In genomic region chr2:26573807-26574206, GRCm38 (mm10) we compare ENCODE assay signal across 13 mouse cellular contexts. TPM values are rescaled to one million over a fixed set of nuclear protein-coding genes. Genes with fewer than 3 reads are reported as not detected.
A peak's percentile ranks its signal among the peaks of the same experiment; 100 is the strongest.
DNase-seq lines count a peak whose midpoint lies in the region; ATAC-seq and TF ChIP-seq lines count a peak whose summit lies in the region.
"Had no signal": no experiment of that assay in that cellular context is flagged by ENCODE, and none has a peak within 500 bp of the region (broad histone marks: within the 10 kb centered on the region; RNA-seq: fewer than 3 reads in every experiment).

No protein-coding gene starts in this region.

- H3K4me3 ChIP-seq in heart, embryonic 12.5 days: no peak overlapping the region
- H3K4me3 ChIP-seq in lung, embryonic 14.5 days (ENCODE audit: low read depth, low read length): 0 out of 2 replicates have a peak overlapping the region, but pooled peaks have one; percentile 12
- no peak overlapping the region for H3K4me3 ChIP-seq in forebrain, postnatal 0 days (ENCODE audit: low read depth, low read length)
- H3K4me3 ChIP-seq in myocyte: no peak overlapping the region

- ATAC-seq in heart, embryonic 12.5 days (ENCODE audit: insufficient number of reproducible peaks, low FRiP score): no peak
- ATAC-seq in lung, embryonic 14.5 days (ENCODE audit: insufficient read depth): peak; percentile 1; the same call in 1 of the 2 replicates
- ATAC-seq in forebrain, postnatal 0 days: no peak; the same call in 1 of the 2 replicates

- H3K4me2 ChIP-seq in heart, embryonic 12.5 days: peak overlapping the region; percentile 9; the same call in 1 of the 2 replicates
- H3K4me2 ChIP-seq in lung, embryonic 14.5 days: peak overlapping the region; percentile 43
- 0 out of 2 replicates have a peak overlapping the region, but pooled peaks have one; percentile 4 for H3K4me2 ChIP-seq in forebrain, postnatal 0 days (ENCODE audit: low read depth)
- peak overlapping the region; percentile 67 for H3K4me2 ChIP-seq in myocyte (ENCODE audit: low read depth)

- H3K4me1 ChIP-seq in heart, embryonic 12.5 days (replicated peaks): peaks cover 90% of the 10 kb centered on the region
- H3K4me1 ChIP-seq in lung, embryonic 14.5 days (ENCODE audit: insufficient read depth): peaks cover 32% of the 10 kb centered on the region
- peaks cover 7% of the 10 kb centered on the region; the same call in 1 of the 2 replicates for H3K4me1 ChIP-seq in forebrain, postnatal 0 days (ENCODE audit: insufficient read depth)

- H3K79me2 ChIP-seq in myocyte (ENCODE audit: control insufficient read depth, insufficient read depth): no peaks in the 10 kb centered on the region

- no peak overlapping the region for H3K9ac ChIP-seq in heart, embryonic 12.5 days
- H3K9ac ChIP-seq in lung, embryonic 14.5 days: no peak overlapping the region
- no peak overlapping the region for H3K9ac ChIP-seq in forebrain, postnatal 0 days

- no peaks in the 10 kb centered on the region for H3K27me3 ChIP-seq in heart, embryonic 12.5 days (replicated peaks)
- no peaks in the 10 kb centered on the region for H3K27me3 ChIP-seq in lung, embryonic 14.5 days (ENCODE audit: insufficient read depth, low read length)
- H3K27me3 ChIP-seq in forebrain, postnatal 0 days (ENCODE audit: insufficient read depth, low read length): no peaks in the 10 kb centered on the region
- H3K27me3 ChIP-seq in myocyte (ENCODE audit: control insufficient read depth, insufficient read depth, insufficient read length): no peaks in the 10 kb centered on the region
- H3K27me3 ChIP-seq: CH12.LX had no signal

- H3K36me3 ChIP-seq in heart, embryonic 12.5 days: no peaks in the 10 kb centered on the region
- no peaks in the 10 kb centered on the region for H3K36me3 ChIP-seq in lung, embryonic 14.5 days (ENCODE audit: insufficient read depth)
- no peaks in the 10 kb centered on the region for H3K36me3 ChIP-seq in forebrain, postnatal 0 days (ENCODE audit: insufficient read depth)
- no peaks in the 10 kb centered on the region for H3K36me3 ChIP-seq in myocyte (ENCODE audit: control insufficient read depth, insufficient read depth)

- no peaks in the 10 kb centered on the region for H3K9me3 ChIP-seq in heart, embryonic 12.5 days (replicated peaks)
- H3K9me3 ChIP-seq in lung, embryonic 14.5 days (ENCODE audit: low read depth, low read length): no peaks in the 10 kb centered on the region
- H3K9me3 ChIP-seq in forebrain, postnatal 0 days (ENCODE audit: low read length): no peaks in the 10 kb centered on the region

- 20% methylated on average over 5 of the region's 5 CpGs for WGBS in heart, embryonic 12.5 days
- WGBS in lung, embryonic 14.5 days: 9% methylated on average over 5 of the region's 5 CpGs
- 15% methylated on average over 5 of the region's 5 CpGs for WGBS in forebrain, postnatal 0 days

- TF ChIP-seq POLR2A in myocyte (IDR thresholded peaks at IDR 0.05; ENCODE audit: insufficient read length, low read depth): no peak

- DNase-seq in heart, adult 8-10 months (ENCODE audit: low spot score): no peak
- no peak for DNase-seq in lung, embryonic 14.5 days
- DNase-seq in lung, postnatal 4 days: no peak
- DNase-seq in forebrain, postnatal 0 days: no peak
- no peak for DNase-seq in embryo, embryonic 9.5 days (ENCODE audit: extremely low spot score)
- no peak for DNase-seq in frontal cortex, postnatal 14 days (ENCODE audit: low spot score in 2 of 2)
- DNase-seq: gastrocnemius, postnatal 36 days had no signal

- TF ChIP-seq CTCF in lung, embryonic 14.5 days (IDR thresholded peaks at IDR 0.05; ENCODE audit: low read depth): no peak
- no peak for TF ChIP-seq CTCF in forebrain, postnatal 0 days (IDR thresholded peaks at IDR 0.05; ENCODE audit: low read depth)

- no peak overlapping the region for H3ac ChIP-seq in myocyte (ENCODE audit: control insufficient read depth, insufficient read length)

- peak overlapping the region; percentile 82 for H3K27ac ChIP-seq in heart, embryonic 12.5 days (ENCODE audit: poor library complexity, severe bottlenecking)
- H3K27ac ChIP-seq in lung, embryonic 14.5 days (ENCODE audit: low read depth): peak overlapping the region; percentile 71
- H3K27ac ChIP-seq in forebrain, postnatal 0 days (ENCODE audit: low read depth, low read length): no peak overlapping the region; the same call in 1 of the 2 replicates

TF ChIP-seq in myocyte, 11 proteins besides CTCF, POLR2A, EP300 and RAD21:
- TF ChIP-seq USF1 (IDR thresholded peaks at IDR 0.05; ENCODE audit: low read depth) (no peak), CEBPB (IDR thresholded peaks at IDR 0.05; ENCODE audit: insufficient read depth, poor library complexity, severe bottlenecking) (no peak), SRF (IDR thresholded peaks at IDR 0.05; ENCODE audit: control insufficient read depth, insufficient read length, low read depth) (no peak), TCF12 (IDR thresholded peaks at IDR 0.05; ENCODE audit: insufficient read depth, poor library complexity, severe bottlenecking) (no peak), MYOD1 (IDR thresholded peaks at IDR 0.05; ENCODE audit: control insufficient read depth in 1 of 3, insufficient read length in 2 of 3, low read depth in 2 of 3) (no peak), REST (IDR thresholded peaks at IDR 0.05; ENCODE audit: insufficient read depth, insufficient read length) (no peak), POLR2AphosphoS2 (IDR thresholded peaks at IDR 0.05; ENCODE audit: insufficient read length, low read depth) (no peak), TCF3 (IDR thresholded peaks at IDR 0.05; ENCODE audit: insufficient read length, low read depth) (no peak), MAX (IDR thresholded peaks at IDR 0.05; ENCODE audit: low read depth) (no peak), MYOG (IDR thresholded peaks at IDR 0.05; ENCODE audit: control insufficient read depth in 1 of 3, insufficient read depth in 1 of 3, insufficient read length in 2 of 3, low read depth in 2 of 3) (no peak), E2F4 (IDR thresholded peaks at IDR 0.05; ENCODE audit: insufficient read depth) (no peak)
TF ChIP-seq in myocyte: peak in this region for 0.

RNA-seq across cellular contexts. Expression of gene Egfl7, which starts 6.0 kb away (rescaled TPM):
- polyA plus RNA-seq in heart, embryonic 12.5 days (2016; fragmentation: Nextera tagmentation; extraction: Ambion mirVana): 139 and 146 TPM in 2 replicates
- 100 to 1,000 TPM; 122 to 172 (median 148) TPM for total RNA-seq in heart, adult 8-10 months (2022)
- 269 and 311 TPM in 2 replicates for polyA plus RNA-seq in lung, embryonic 14.5 days (2014; fragmentation: Nextera tagmentation; extraction: Ambion mirVana)
- 63.9 and 64.6 TPM in 2 replicates for total RNA-seq in forebrain, postnatal 0 days (2014; rRNA removed)
- polyA plus RNA-seq in forebrain, postnatal 0 days (2015; fragmentation: Nextera tagmentation; extraction: Ambion mirVana): 52.8 and 67.3 TPM in 2 replicates
- 2.7 TPM for polyA plus RNA-seq in myocyte (2012; fragmentation: generic; extraction: Trizol)

RNA-seq across cellular contexts. Expression of gene Gm20532, which starts 12.6 kb away (rescaled TPM):
- 0.28 TPM in 1 of 2 replicates, not detected in the other for polyA plus RNA-seq in heart, embryonic 12.5 days (2016; fragmentation: Nextera tagmentation; extraction: Ambion mirVana)
- not detected for total RNA-seq in heart, adult 8-10 months (2022)
- not detected in 2 replicates for polyA plus RNA-seq in lung, embryonic 14.5 days (2014; fragmentation: Nextera tagmentation; extraction: Ambion mirVana)
- not detected in 2 replicates for total RNA-seq in forebrain, postnatal 0 days (2014; rRNA removed)
- polyA plus RNA-seq in forebrain, postnatal 0 days (2015; fragmentation: Nextera tagmentation; extraction: Ambion mirVana): not detected in 2 replicates
- not detected for polyA plus RNA-seq in myocyte (2012; fragmentation: generic; extraction: Trizol)
- total RNA-seq: CH12.LX; gastrocnemius, postnatal 36 days; layer of hippocampus, postnatal 25 days had no signal
- polyA plus RNA-seq: embryonic facial prominence, embryonic 11.5 days; liver, embryonic 16.5 days had no signal

RNA-seq across cellular contexts. Expression of gene Agpat2, which starts 30.4 kb away (rescaled TPM):
- polyA plus RNA-seq in heart, embryonic 12.5 days (2016; fragmentation: Nextera tagmentation; extraction: Ambion mirVana): 18.4 and 23.2 TPM in 2 replicates
- 10 to 100 TPM; 51.1 to 65.9 (median 60.8) TPM for total RNA-seq in heart, adult 8-10 months (2022)
- polyA plus RNA-seq in lung, embryonic 14.5 days (2014; fragmentation: Nextera tagmentation; extraction: Ambion mirVana): 30.2 and 32.9 TPM in 2 replicates
- 7.8 and 10.0 TPM in 2 replicates for total RNA-seq in forebrain, postnatal 0 days (2014; rRNA removed)
- 4.8 and 6.2 TPM in 2 replicates for polyA plus RNA-seq in forebrain, postnatal 0 days (2015; fragmentation: Nextera tagmentation; extraction: Ambion mirVana)
- polyA plus RNA-seq in myocyte (2012; fragmentation: generic; extraction: Trizol): 31.3 TPM

RNA-seq across cellular contexts. Expression of gene Fam69b, which starts 54.5 kb away (rescaled TPM):
- polyA plus RNA-seq in heart, embryonic 12.5 days (2016; fragmentation: Nextera tagmentation; extraction: Ambion mirVana): 16.4 and 17.3 TPM in 2 replicates
- total RNA-seq in heart, adult 8-10 months (2022): 10 to 100 TPM; 15.0 to 26.6 (median 20.9) TPM
- 28.3 and 30.0 TPM in 2 replicates for polyA plus RNA-seq in lung, embryonic 14.5 days (2014; fragmentation: Nextera tagmentation; extraction: Ambion mirVana)
- total RNA-seq in forebrain, postnatal 0 days (2014; rRNA removed): 193 and 214 TPM in 2 replicates
- 143 TPM in 2 replicates for polyA plus RNA-seq in forebrain, postnatal 0 days (2015; fragmentation: Nextera tagmentation; extraction: Ambion mirVana)
- 2.6 TPM for polyA plus RNA-seq in myocyte (2012; fragmentation: generic; extraction: Trizol)

RNA-seq across cellular contexts. Expression of gene Notch1, which starts 57.3 kb away (rescaled TPM):
- 20.4 TPM in 2 replicates for polyA plus RNA-seq in heart, embryonic 12.5 days (2016; fragmentation: Nextera tagmentation; extraction: Ambion mirVana)
- total RNA-seq in heart, adult 8-10 months (2022): 10 to 100 TPM; 22.2 to 36.5 (median 29.1) TPM
- polyA plus RNA-seq in lung, embryonic 14.5 days (2014; fragmentation: Nextera tagmentation; extraction: Ambion mirVana): 37.7 and 44.0 TPM in 2 replicates
- total RNA-seq in forebrain, postnatal 0 days (2014; rRNA removed): 23.8 and 38.7 TPM in 2 replicates
- polyA plus RNA-seq in forebrain, postnatal 0 days (2015; fragmentation: Nextera tagmentation; extraction: Ambion mirVana): 5.0 and 6.8 TPM in 2 replicates
- polyA plus RNA-seq in myocyte (2012; fragmentation: generic; extraction: Trizol): 16.3 TPM

Comparison
In these comparisons a context has a peak if more than half of its experiments do, and no peak if none do; other contexts are left out.
1. H3K4me2 ChIP-seq: peak in every context shown above with its lines; median percentile 67 in myocyte; 43 in lung, embryonic 14.5 days; 9 in heart, embryonic 12.5 days; 4 in forebrain, postnatal 0 days.
2. RNA of gene Egfl7, which starts 6.0 kb away (polyA plus RNA-seq): 269 to 311 TPM in lung, embryonic 14.5 days, 139 to 146 TPM in heart, embryonic 12.5 days and 52.8 to 67.3 TPM in forebrain, postnatal 0 days; 2.7 TPM in myocyte (single experiment); every median in the first group is over 10 times any median in the second.